Mouse (Mus musculus): Measurements from ENCODE around the gene Srgap2. TPM values are rescaled to one million over a fixed set of nuclear protein-coding genes. Genes with fewer than 3 reads are reported as not detected.
"Not testable (repeated sequence)": the region's sequence is repeated elsewhere in the genome, so short reads cannot be mapped to it uniquely, and the experiment has no call there.

The Srgap2 gene
- total RNA-seq, 2 experiments from 2014 or later: 10.1 to 12.2 TPM

DNA sequence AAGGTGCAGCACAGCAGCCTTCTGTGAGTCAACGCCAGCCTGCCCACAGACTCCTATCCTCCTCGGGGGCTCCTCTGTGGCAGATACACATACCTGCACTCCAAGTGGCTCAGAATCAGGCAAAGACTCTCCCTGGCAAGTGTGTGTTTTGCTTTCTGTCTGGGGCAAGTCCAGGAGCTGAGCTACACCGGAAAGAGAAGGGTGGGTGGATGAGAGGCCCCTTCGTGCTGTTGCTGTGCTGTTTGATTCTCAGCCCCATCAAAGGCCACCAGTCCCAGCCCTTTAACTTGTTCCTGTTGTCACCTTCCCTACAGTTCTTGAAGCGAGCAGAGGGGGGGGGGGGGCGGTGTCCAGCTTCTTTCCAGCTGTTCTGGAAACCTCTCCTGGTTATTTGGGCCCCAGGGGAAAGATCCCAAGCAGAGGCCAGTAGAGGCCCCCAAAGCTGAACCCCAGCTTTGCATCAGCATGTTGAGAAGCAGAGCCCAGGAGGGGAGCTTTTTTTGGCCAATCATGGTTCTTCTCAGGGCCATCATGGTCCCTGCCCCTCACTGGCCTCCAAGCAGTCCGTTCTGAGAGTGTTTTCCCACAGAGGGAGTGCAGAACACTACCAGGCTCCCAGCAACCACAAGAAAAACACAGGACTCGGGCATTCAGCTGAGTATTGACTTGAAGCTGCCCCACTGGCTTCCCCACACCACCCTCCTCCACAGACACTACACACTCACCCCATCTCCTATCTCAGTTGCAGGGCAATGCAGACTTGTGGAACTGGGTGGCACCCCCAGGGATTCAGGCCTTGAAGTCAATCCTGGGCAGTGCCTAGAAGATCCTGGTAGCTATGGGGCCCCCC is 248.3 kb downstream of the Srgap2 start:
- TF ChIP-seq CTCF (IDR thresholded peaks at IDR 0.05): no peak
- Histone ChIP-seq H3K27ac (peak overlapping the region; percentile 71), H3K4me3 (peak overlapping the region; percentile 72)
- intact Hi-C loops (cut with DNase I): no loop called here
- DNase-seq: no peak

DNA sequence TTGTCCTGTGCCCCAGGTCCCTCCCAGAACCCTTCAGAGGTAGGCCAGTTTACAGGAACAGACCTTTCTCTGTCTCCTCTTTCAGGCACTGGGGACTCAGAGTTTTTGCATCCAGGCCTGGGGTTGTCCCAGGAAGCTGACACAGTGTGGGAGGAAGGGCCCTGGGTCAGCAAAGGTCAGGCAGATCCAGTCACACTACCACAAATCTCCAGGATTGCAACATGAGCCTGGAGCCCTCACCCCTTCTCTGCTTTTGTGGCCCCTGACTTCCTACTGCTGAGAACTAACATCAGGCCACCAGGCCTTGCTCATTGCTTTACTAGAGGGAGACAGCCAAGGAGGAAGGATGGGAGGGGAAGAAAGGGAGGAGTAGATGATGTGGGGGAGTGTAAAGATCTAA is 250.3 kb downstream of the Srgap2 start:
- TF ChIP-seq CTCF (IDR thresholded peaks at IDR 0.05): no peak
- Histone ChIP-seq H3K4me3 (no peak overlapping the region), H3K27ac (no peak overlapping the region)
- DNase-seq: no peak
- intact Hi-C loops (cut with DNase I): no loop called here

DNA sequence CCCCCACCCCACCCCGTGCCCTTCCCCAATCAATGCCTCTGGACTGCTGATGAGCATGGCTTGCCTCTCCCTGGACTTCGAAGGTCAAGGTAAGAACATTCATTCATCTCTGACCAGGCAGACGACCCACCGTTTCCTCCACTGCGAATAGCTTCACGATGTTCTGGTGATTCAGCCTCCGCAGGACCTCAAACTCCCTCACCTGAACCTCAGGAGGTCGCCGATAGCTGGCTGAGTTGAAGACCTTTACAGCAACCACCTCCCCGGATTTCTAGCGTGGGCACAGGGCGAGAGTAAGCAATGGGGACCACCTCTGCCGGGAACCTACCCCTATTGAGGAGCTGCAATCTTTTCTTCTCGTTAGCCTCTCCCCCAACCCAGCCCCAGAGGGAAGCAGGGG is 251.6 kb downstream of the Srgap2 start:
- Histone ChIP-seq H3K27ac (no peak overlapping the region), H3K4me3 (no peak overlapping the region)
- no peak for TF ChIP-seq CTCF (IDR thresholded peaks at IDR 0.05)
- no peak for DNase-seq
- intact Hi-C loops (cut with DNase I): no loop called here

DNA sequence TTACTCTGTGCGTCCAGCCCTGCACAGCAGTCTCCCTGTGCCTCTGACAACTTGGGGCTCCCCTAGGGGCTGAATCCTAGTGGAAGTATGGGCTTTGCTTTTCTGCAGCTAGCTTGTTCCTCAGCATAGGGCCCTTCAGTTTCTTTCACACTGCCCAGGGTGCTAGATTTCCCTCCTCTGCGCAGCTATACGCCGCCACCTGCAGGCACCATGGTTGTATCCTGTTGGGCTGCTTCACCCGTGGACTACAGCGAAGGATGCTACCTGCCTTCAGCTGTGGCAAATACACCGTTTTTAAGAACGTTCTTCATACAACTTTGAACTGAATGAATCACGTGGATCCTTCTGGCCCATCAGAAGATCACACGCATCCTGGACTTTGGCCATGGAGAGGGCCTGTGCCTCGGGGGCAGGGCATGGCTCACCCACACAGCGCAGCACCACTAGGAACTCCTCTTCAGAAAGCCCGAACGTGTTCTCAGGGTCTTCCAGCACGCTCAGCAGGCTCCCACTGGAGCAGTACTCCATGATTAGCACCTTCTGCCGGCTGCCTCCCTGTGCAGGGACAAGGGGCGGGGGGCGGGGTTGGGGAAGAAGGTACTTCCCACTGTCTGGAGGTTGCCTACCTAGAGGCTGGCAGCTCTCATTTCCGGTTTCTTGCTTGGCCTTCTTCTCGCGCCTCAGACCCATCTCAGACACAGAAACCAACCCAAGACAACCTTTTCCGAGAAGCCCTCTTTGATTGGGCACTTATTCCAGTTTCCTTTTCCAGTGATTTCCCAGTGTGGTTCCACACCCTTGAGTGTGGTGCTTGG is 252.2 kb downstream of the Srgap2 start:
- no peak for DNase-seq
- no peak for TF ChIP-seq CTCF (IDR thresholded peaks at IDR 0.05)
- Histone ChIP-seq H3K27ac (no peak overlapping the region), H3K4me3 (no peak overlapping the region)
- intact Hi-C loops (cut with DNase I): no loop called here

DNA sequence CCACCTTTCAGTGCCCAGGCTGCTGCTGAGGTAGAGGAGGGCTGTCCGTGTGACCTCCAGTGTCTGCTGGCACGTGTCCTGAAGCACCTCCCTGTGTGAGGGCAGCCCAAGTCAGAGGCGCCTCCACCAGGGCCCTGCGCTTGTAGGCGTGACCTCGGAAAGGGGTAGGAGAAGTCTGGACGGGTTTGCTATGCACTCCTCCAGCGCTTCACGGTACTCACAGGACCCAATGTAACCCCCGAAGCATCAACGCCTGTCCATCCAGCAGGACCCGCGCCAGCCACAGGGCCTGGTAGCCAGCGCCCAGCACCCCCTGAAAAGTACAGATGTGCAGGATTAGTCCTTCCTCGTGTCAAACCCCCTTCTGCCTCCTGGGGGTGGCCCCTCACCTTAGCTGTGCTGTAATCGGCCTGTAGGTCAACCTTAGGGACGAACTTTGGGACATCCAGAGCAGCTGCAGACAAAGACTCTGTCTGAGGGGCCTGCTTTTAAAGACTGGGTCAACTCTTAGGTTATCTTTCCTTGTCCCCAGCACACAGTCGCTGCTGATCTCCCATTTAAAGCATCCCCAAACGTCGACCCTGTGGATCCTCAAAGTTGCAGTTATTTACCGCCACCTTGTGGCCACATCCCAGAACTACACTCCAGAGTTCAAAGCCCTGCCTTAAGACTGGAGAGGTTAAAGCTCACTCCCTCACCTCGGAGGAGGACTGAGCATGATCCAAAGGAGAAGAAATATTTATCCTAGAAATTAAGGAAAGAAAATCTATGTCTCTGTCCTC is 257.2 kb downstream of the Srgap2 start:
- intact Hi-C loops (cut with DNase I): loop anchor here (10.0 kb wide), 1 partner anchor 395 kb away; no protein-coding TSS in a partner anchor

DNA sequence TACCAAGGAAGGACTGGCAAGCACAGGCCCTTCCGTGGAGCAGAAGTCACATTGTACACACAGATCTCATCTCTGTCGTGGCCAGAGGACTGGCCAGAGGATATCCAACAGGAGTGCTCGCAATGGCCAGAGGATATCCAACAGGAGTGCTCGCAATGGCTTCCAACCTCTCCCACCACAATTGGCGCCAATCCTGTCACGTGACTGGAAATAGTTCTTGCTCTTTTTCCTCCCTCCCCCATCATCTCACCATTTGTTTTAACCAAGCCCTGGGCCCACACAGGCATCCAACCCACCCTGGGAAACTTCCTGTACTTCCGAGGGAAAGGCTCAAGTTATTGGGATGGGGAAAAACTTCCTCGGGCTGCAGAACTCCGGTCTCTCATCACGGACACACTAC is 258.4 kb downstream of the Srgap2 start:
- no peak for DNase-seq
- no peak for TF ChIP-seq CTCF (IDR thresholded peaks at IDR 0.05)
- H3K27ac ChIP-seq: no peak overlapping the region
- no peak overlapping the region for H3K4me3 ChIP-seq
- intact Hi-C loops (cut with DNase I): loop anchor here (10.0 kb wide), 1 partner anchor 394 kb away; no protein-coding TSS in a partner anchor

More for the DNA sequence above, 257.2 kb downstream of the Srgap2 start:
- DNase-seq: peak; percentile 62
- Histone ChIP-seq H3K4me3 (no peak overlapping the region), H3K27ac (no peak overlapping the region)
- peak; percentile 91 for TF ChIP-seq CTCF (IDR thresholded peaks at IDR 0.05)

DNA sequence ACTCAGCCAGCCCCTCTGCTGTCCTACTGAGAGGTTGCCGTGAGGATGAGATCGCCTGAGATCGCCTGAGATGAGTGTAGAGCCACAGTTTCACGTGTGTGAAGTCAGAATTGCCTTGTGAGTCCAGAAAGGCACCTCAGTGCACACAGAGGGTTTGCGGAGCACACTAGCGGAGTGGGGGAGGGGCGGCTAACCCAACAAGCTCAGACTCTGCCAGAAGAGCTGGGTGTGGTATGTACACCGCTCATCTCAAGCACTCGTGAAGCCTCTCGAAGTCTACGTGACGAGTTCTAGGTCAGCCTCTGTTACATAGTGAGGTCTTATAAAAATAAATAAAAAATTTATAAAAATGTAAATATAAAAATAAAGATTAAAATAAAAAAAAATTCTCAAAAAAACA is 263.2 kb downstream of the Srgap2 start:
- Histone ChIP-seq H3K4me3 (no peak overlapping the region), H3K27ac (no peak overlapping the region)
- intact Hi-C loops (cut with DNase I): loop anchor here (5.0 to 10.0 kb wide), 2 partner anchors 147 to 389 kb away; no protein-coding TSS in a partner anchor
- TF ChIP-seq CTCF (IDR thresholded peaks at IDR 0.05): no peak
- no peak for DNase-seq

DNA sequence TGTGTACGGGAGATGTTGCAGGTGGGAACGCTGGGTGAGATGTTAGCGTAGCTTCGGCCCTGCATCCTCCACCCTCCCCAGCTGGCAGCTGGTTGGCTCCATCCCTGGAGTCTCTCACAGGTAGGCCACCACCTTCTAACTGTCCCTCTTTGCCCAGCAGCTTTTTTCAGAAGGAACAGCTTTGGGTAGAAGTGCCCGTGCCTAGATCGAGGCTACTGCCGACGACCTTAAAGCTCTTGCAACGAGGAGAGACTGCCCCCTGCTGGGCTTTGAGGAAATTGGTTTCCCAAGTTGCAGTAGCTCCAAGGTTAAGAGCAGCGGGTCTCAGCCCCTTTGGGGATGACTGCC is 266.9 kb downstream of the Srgap2 start:
- intact Hi-C loops (cut with DNase I): loop anchor here (2.0 to 10.0 kb wide), 3 partner anchors 79 to 385 kb away; no protein-coding TSS in a partner anchor
- Histone ChIP-seq H3K4me3 (no peak overlapping the region), H3K27ac (no peak overlapping the region)
- TF ChIP-seq CTCF (IDR thresholded peaks at IDR 0.05): peak; percentile 97; the same call in 1 of the 2 replicates
- DNase-seq: peak; percentile 76

DNA sequence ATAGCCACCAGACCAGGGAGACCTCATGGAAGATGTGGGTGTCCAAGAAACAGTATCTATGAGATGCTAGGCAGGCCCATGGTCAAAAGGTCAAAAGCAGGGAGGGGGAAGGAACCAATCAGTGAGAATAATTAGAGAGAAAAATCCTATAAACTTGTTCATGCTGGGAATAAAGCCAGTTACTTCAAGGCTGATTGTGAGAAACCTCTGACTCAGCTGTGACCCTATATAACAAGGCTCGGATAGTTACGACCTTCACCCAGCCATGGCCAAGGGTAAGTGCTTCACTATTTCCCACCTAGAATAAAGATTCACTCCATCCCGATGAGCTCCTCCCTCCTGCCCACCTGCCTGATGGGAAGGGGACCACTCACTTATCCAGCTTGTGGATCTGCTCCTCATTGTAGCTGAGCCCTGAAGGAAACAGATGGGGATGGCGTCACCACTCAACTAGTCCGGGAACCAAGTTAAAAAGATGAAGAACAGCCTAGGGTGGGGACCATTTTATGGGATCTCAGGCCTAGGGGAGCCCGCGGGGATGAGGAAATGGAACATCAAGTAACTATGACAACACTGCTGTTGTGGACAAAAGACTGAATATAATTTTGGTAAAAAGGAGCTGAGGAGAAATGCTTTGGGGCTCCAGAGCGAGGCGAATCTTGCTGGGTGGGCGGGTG is 267.4 kb downstream of the Srgap2 start:
- TF ChIP-seq CTCF (IDR thresholded peaks at IDR 0.05): no peak
- Histone ChIP-seq H3K27ac (no peak overlapping the region), H3K4me3 (no peak overlapping the region)
- intact Hi-C loops (cut with DNase I): loop anchor here (2.0 to 10.0 kb wide), 3 partner anchors 79 to 385 kb away; no protein-coding TSS in a partner anchor
- DNase-seq: peak; percentile 41

DNA sequence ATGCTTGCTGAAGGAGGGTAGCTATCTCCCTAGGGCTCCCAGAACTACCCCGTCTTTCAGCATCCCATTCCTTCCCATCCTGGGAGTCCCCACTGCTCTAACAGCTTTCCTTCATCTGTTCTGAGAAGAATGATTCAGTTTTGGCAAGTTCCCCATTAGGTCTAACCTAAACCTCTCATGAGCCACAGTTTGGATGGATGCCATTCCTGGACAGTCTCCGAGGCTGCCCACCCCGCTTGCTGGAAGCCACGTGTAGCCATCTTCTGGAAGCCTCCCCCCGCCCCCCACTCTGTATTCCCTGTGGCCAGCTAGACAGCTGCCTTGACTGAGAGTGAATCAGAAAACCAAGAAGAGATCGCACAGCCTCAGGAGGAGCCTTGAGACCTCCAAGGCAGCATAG is 269.9 kb downstream of the Srgap2 start:
- Histone ChIP-seq H3K27ac (no peak overlapping the region), H3K4me3 (no peak overlapping the region)
- DNase-seq: no peak
- intact Hi-C loops (cut with DNase I): no loop called here
- no peak for TF ChIP-seq CTCF (IDR thresholded peaks at IDR 0.05)

DNA sequence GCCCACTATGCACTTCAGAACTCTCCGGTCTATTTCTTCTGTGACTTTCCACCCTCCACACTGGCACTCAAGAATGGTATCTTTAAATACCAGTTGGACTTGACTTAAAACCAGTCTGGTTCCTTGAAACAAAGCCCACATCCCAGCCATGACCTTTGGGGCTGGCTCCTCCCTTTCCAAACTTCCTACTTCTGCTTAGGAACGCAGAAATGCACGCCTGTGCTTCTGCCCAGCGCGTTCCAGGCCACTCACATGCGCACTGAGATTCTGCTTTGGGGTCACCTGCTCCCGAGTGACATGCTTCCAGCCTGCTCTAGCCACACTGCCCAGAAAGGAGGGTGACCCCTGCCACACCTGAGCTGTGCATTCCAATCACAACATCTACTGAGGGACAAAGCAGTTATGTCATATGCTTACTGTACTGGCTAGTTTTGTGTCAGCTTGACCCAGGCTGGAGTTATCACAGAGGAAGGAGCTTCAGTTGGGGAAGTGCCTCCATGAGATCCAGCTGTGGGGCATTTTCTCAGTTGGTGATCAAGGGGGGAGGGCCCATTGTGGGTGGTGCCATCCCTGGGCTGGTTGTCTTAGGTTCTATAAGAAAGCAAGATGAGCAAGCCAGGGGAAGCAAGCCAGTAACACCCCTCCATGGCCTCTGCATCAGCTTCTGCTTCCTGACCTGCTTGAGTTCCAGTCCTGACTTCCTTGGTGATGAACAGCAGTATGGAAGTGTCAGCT is 274.5 kb downstream of the Srgap2 start:
- intact Hi-C loops (cut with DNase I); H3K27ac ChIP-seq; DNase-seq; H3K4me3 ChIP-seq: not testable (repeated sequence)

Measured in gastrocnemius, adult 2 months (tissue).